Mouse (Mus musculus): ENCODE data around the gene Mctp2. TPM values are rescaled to one million over a fixed set of nuclear protein-coding genes. Genes with fewer than 3 reads are reported as not detected.
"Not testable (repeated sequence)": the region's sequence is repeated elsewhere in the genome, so short reads cannot be mapped to it uniquely, and the experiment has no call there.

Gene Mctp2
- polyA plus RNA-seq, 1 experiment from 2014 or later, result 0.63 TPM

GRCm38 (mm10) chr7:72259045-72259444, 47.4 kb downstream of the Mctp2 start:
- WGBS, result 78% methylated on average over 10 of the region's 10 CpGs
- Histone ChIP-seq H3K27me3 (ENCODE audit: control insufficient read depth, insufficient read depth, low read length) (no peaks in the 10 kb centered on the region), H3K9me3 (replicated peaks; ENCODE audit: control insufficient read depth, low read length) (no peaks in the 10 kb centered on the region), H3K4me2 (ENCODE audit: low read depth, low read length) (no peak overlapping the region), H3K4me3 (ENCODE audit: low read length) (no peak overlapping the region), H3K36me3 (ENCODE audit: control insufficient read depth, insufficient read depth) (no peaks in the 10 kb centered on the region), H3K4me1 (ENCODE audit: control insufficient read depth, insufficient read depth, low read length) (no peaks in the 10 kb centered on the region), H3K9ac (ENCODE audit: low read length) (no peak overlapping the region), H3K27ac (ENCODE audit: low read length) (no peak overlapping the region)
- no peak for ATAC-seq (replicated peaks; ENCODE audit: extremely low read depth, insufficient read depth, low FRiP score)

GRCm38 (mm10) chr7:72250326-72250725, 56.1 kb downstream of the Mctp2 start:
- H3K4me3 ChIP-seq (ENCODE audit: low read length); H3K9ac ChIP-seq (ENCODE audit: low read length); H3K4me2 ChIP-seq (ENCODE audit: low read depth, low read length); H3K36me3 ChIP-seq (ENCODE audit: control insufficient read depth, insufficient read depth); H3K4me1 ChIP-seq (ENCODE audit: control insufficient read depth, insufficient read depth, low read length); ATAC-seq (replicated peaks; ENCODE audit: extremely low read depth, insufficient read depth, low FRiP score); H3K9me3 ChIP-seq (replicated peaks; ENCODE audit: control insufficient read depth, low read length); H3K27ac ChIP-seq (ENCODE audit: low read length); H3K27me3 ChIP-seq (ENCODE audit: control insufficient read depth, insufficient read depth, low read length): not testable (repeated sequence)
- WGBS, result 83% methylated on average over 7 of the region's 9 CpGs

DNA sequence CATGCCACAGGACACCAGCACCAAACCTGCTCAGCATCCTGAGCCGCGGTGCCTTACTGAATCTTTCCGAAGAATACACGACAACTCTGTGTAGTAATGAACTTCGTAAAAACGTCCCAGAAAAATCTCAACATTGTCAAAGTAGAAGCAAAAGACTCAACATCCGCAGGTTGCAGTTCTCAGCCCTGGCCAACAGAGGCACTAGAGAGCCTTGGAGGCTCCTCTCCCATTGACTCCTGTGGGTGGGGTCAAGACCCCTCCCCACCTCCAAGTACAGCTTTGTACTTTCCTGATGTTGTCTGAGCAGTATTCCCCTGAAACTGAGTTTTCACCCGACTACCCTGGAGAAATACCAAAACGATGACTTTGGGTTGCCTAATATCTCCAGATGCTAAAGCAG, 65.1 kb downstream of the Mctp2 start:
- Histone ChIP-seq H3K9ac (ENCODE audit: low read length) (no peak overlapping the region), H3K4me1 (ENCODE audit: control insufficient read depth, insufficient read depth, low read length) (no peaks in the 10 kb centered on the region), H3K4me2 (ENCODE audit: low read depth, low read length) (no peak overlapping the region), H3K27me3 (ENCODE audit: control insufficient read depth, insufficient read depth, low read length) (no peaks in the 10 kb centered on the region), H3K4me3 (ENCODE audit: low read length) (no peak overlapping the region), H3K36me3 (ENCODE audit: control insufficient read depth, insufficient read depth) (no peaks in the 10 kb centered on the region), H3K27ac (ENCODE audit: low read length) (no peak overlapping the region), H3K9me3 (replicated peaks; ENCODE audit: control insufficient read depth, low read length) (no peaks in the 10 kb centered on the region)
- no peak for ATAC-seq (replicated peaks; ENCODE audit: extremely low read depth, insufficient read depth, low FRiP score)
- WGBS, result 91% methylated on average over 9 of the region's 9 CpGs

DNA sequence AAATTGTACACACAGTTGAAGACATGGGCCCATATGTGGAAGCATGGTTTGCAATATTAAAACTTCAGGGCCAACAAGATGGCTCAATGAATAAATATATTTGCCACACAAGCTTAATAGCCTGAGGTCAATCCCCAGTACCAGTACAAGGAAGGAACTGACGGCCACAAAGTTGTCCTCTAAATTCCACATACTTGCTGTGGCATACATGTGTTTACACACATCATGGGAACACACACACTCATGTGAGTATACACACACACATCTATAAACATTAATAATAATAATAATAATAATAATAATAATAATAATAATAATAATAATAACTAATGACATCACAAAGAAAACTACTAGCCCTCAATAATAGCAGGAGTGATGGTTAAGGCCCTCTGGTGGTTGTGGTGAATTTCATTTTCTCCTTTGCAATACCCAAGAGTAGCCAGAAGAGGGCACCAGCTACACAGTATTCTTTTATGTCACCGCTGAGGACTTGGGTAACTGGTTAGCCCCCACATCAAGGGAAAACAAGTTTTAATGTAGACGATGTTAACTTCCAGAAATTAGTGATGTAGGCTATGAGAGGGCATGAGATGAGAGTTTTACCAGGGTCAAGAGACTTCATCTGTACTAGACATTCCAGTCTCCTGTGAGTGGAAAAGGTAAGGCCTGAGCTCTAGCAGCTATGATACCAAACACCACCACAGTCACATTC, 66.5 kb downstream of the Mctp2 start:
- Histone ChIP-seq H3K36me3 (ENCODE audit: control insufficient read depth, insufficient read depth) (no peaks in the 10 kb centered on the region), H3K9me3 (replicated peaks; ENCODE audit: control insufficient read depth, low read length) (no peaks in the 10 kb centered on the region), H3K4me3 (ENCODE audit: low read length) (no peak overlapping the region), H3K27me3 (ENCODE audit: control insufficient read depth, insufficient read depth, low read length) (no peaks in the 10 kb centered on the region), H3K4me1 (ENCODE audit: control insufficient read depth, insufficient read depth, low read length) (peaks cover 2% of the 10 kb centered on the region; the same call in 1 of the 2 replicates), H3K9ac (ENCODE audit: low read length) (no peak overlapping the region), H3K4me2 (ENCODE audit: low read depth, low read length) (no peak overlapping the region), H3K27ac (ENCODE audit: low read length) (no peak overlapping the region)
- no peak for ATAC-seq (replicated peaks; ENCODE audit: extremely low read depth, insufficient read depth, low FRiP score)
- WGBS, result 29% methylated on average over 3 of the region's 3 CpGs

- WGBS, result 40% methylated on average over 4 of the region's 4 CpGs
- Histone ChIP-seq H3K4me1 (ENCODE audit: control insufficient read depth, insufficient read depth, low read length) (peaks cover 2% of the 10 kb centered on the region; the same call in 1 of the 2 replicates), H3K27me3 (ENCODE audit: control insufficient read depth, insufficient read depth, low read length) (no peaks in the 10 kb centered on the region), H3K4me2 (ENCODE audit: low read depth, low read length) (no peak overlapping the region), H3K4me3 (ENCODE audit: low read length) (no peak overlapping the region), H3K9me3 (replicated peaks; ENCODE audit: control insufficient read depth, low read length) (no peaks in the 10 kb centered on the region), H3K36me3 (ENCODE audit: control insufficient read depth, insufficient read depth) (no peaks in the 10 kb centered on the region), H3K27ac (ENCODE audit: low read length) (no peak overlapping the region), H3K9ac (ENCODE audit: low read length) (no peak overlapping the region)
- no peak for ATAC-seq (replicated peaks; ENCODE audit: extremely low read depth, insufficient read depth, low FRiP score)
These were observed 67.8 kb downstream of the Mctp2 start for GRCm38 (mm10) chr7:72238575-72238974.

- ATAC-seq (replicated peaks; ENCODE audit: extremely low read depth, insufficient read depth, low FRiP score), result no peak
- WGBS, result 63% methylated on average over 6 of the region's 6 CpGs
- peaks cover 2% of the 10 kb centered on the region; the same call in 1 of the 2 replicates for H3K4me1 ChIP-seq (ENCODE audit: control insufficient read depth, insufficient read depth, low read length)
These were observed 71.9 kb downstream of the Mctp2 start for GRCm38 (mm10) chr7:72234433-72234998.

GRCm38 (mm10) chr7:72231182-72231877, 75.1 kb downstream of the Mctp2 start:
- Histone ChIP-seq H3K4me2 (ENCODE audit: low read depth, low read length) (no peak overlapping the region), H3K9ac (ENCODE audit: low read length) (no peak overlapping the region), H3K36me3 (ENCODE audit: control insufficient read depth, insufficient read depth) (no peaks in the 10 kb centered on the region), H3K27me3 (ENCODE audit: control insufficient read depth, insufficient read depth, low read length) (no peaks in the 10 kb centered on the region), H3K9me3 (replicated peaks; ENCODE audit: control insufficient read depth, low read length) (no peaks in the 10 kb centered on the region), H3K4me1 (ENCODE audit: control insufficient read depth, insufficient read depth, low read length) (peaks cover 2% of the 10 kb centered on the region; the same call in 1 of the 2 replicates), H3K27ac (ENCODE audit: low read length) (no peak overlapping the region), H3K4me3 (ENCODE audit: low read length) (no peak overlapping the region)
- ATAC-seq (replicated peaks; ENCODE audit: extremely low read depth, insufficient read depth, low FRiP score), result no peak
- 46% methylated on average over 7 of the region's 7 CpGs for WGBS

More at GRCm38 (mm10) chr7:72234433-72234998, 71.9 kb downstream of the Mctp2 start:
- Histone ChIP-seq H3K9me3 (replicated peaks; ENCODE audit: control insufficient read depth, low read length) (no peaks in the 10 kb centered on the region), H3K27ac (ENCODE audit: low read length) (no peak overlapping the region), H3K4me2 (ENCODE audit: low read depth, low read length) (no peak overlapping the region), H3K9ac (ENCODE audit: low read length) (no peak overlapping the region), H3K36me3 (ENCODE audit: control insufficient read depth, insufficient read depth) (no peaks in the 10 kb centered on the region), H3K27me3 (ENCODE audit: control insufficient read depth, insufficient read depth, low read length) (no peaks in the 10 kb centered on the region), H3K4me3 (ENCODE audit: low read length) (no peak overlapping the region)

DNA sequence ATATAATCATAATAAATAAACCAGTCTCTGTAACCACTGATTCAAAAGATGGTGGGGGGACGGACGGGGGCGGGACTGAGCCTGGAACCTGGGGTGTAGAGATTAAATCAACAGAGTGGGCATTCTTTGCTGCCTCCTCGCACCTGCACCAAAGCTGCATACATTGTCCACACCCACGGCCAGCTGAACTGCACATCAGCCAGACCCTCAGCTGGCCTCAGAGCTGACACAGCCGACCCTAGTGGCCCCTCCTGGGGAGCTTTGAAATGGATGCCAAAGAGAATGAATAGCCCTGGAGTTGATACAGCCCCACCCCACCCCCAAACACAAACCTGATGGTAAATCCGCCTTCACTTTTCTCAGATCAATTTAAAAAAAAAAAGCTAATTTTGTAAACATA, 76.5 kb downstream of the Mctp2 start:
- 71% methylated on average over 7 of the region's 7 CpGs for WGBS
- no peaks in the 10 kb centered on the region for H3K4me1 ChIP-seq (ENCODE audit: control insufficient read depth, insufficient read depth, low read length)

GRCm38 (mm10) chr7:72223558-72223957, 82.8 kb downstream of the Mctp2 start:
- WGBS, result 71% methylated on average over 5 of the region's 5 CpGs
- no peaks in the 10 kb centered on the region for H3K4me1 ChIP-seq (ENCODE audit: control insufficient read depth, insufficient read depth, low read length)

More for the DNA sequence above, 76.5 kb downstream of the Mctp2 start:
- no peaks in the 10 kb centered on the region for H3K36me3 ChIP-seq (ENCODE audit: control insufficient read depth, insufficient read depth)
- no peak overlapping the region for H3K27ac ChIP-seq (ENCODE audit: low read length)
- no peak overlapping the region for H3K9ac ChIP-seq (ENCODE audit: low read length)
- no peaks in the 10 kb centered on the region for H3K9me3 ChIP-seq (replicated peaks; ENCODE audit: control insufficient read depth, low read length)
- no peak overlapping the region for H3K4me2 ChIP-seq (ENCODE audit: low read depth, low read length)
- no peak overlapping the region for H3K4me3 ChIP-seq (ENCODE audit: low read length)
- no peak for ATAC-seq (replicated peaks; ENCODE audit: extremely low read depth, insufficient read depth, low FRiP score)
- no peaks in the 10 kb centered on the region for H3K27me3 ChIP-seq (ENCODE audit: control insufficient read depth, insufficient read depth, low read length)

More at GRCm38 (mm10) chr7:72223558-72223957, 82.8 kb downstream of the Mctp2 start:
- Histone ChIP-seq H3K4me2 (ENCODE audit: low read depth, low read length) (no peak overlapping the region), H3K9me3 (replicated peaks; ENCODE audit: control insufficient read depth, low read length) (no peaks in the 10 kb centered on the region), H3K27me3 (ENCODE audit: control insufficient read depth, insufficient read depth, low read length) (no peaks in the 10 kb centered on the region), H3K9ac (ENCODE audit: low read length) (no peak overlapping the region), H3K27ac (ENCODE audit: low read length) (no peak overlapping the region), H3K4me3 (ENCODE audit: low read length) (no peak overlapping the region), H3K36me3 (ENCODE audit: control insufficient read depth, insufficient read depth) (no peaks in the 10 kb centered on the region)
- ATAC-seq (replicated peaks; ENCODE audit: extremely low read depth, insufficient read depth, low FRiP score), result no peak

Measured in heart, embryonic 16.5 days (tissue).